Mouse (Mus musculus) midbrain, embryonic 16.5 days (tissue): Measurements from ENCODE around the gene Gm20388. TPM values are rescaled to one million over a fixed set of nuclear protein-coding genes. Genes with fewer than 3 reads are reported as not detected.

ENCODE experiments used
- ATAC-seq: fragments of 200-750 bp; cut with Nextera tagmentation; 2 replicates; pipeline ENCODE4 v1.8.0; 2017; ENCODE audit warnings: moderate TSS enrichment
- H3K27ac ChIP-seq: fragments of 300-500 bp; sonication (generic); 2 replicates; pipeline ENCODE4 v1.5.1; 2014; ENCODE audit warnings: mild to moderate bottlenecking, low read length, mixed read lengths
- H3K27me3 ChIP-seq: fragments of 300-500 bp; sonication (generic); 2 replicates; pipeline ENCODE4 v1.6.1; 2014; ENCODE audit warnings: low read depth, low read length, mixed read lengths; ENCODE audit not compliant: control insufficient read depth, insufficient read depth
- H3K36me3 ChIP-seq: fragments of 300-500 bp; sonication (generic); 2 replicates; pipeline ENCODE4 v1.6.1; 2014; ENCODE audit warnings: mild to moderate bottlenecking, low read length, moderate library complexity, mixed read lengths; ENCODE audit not compliant: control insufficient read depth, insufficient read depth
- H3K4me1 ChIP-seq: fragments of 300-500 bp; sonication (generic); 2 replicates; pipeline ENCODE4 v1.6.1; 2014; ENCODE audit warnings: mild to moderate bottlenecking, low read length, mixed read lengths; ENCODE audit not compliant: control insufficient read depth, insufficient read depth
- H3K4me2 ChIP-seq: fragments of 300-500 bp; sonication (generic); 2 replicates; pipeline ENCODE4 v1.6.1; 2014; ENCODE audit warnings: mild to moderate bottlenecking, low read length, mixed read lengths
- H3K4me3 ChIP-seq: fragments of 300-500 bp; sonication (generic); 2 replicates; pipeline ENCODE4 v1.5.1; 2014; ENCODE audit warnings: low read depth, mild to moderate bottlenecking, low read length, moderate library complexity, mixed read lengths
- H3K9ac ChIP-seq: fragments of 300-500 bp; sonication (generic); 2 replicates; pipeline ENCODE4 v1.6.1; 2014; ENCODE audit warnings: low read depth, low read length, mixed read lengths
- H3K9me3 ChIP-seq: fragments of 300-500 bp; sonication (generic); replicated peaks from 2 replicates; pipeline ENCODE4 v1.6.1; 2014; ENCODE audit warnings: mild to moderate bottlenecking, low read length, mixed read lengths; ENCODE audit not compliant: control insufficient read depth, poor library complexity, severe bottlenecking
- WGBS: fragments of 180-500 bp; shearing (Covaris S2); extraction: QIAGEN DNeasy Blood & Tissue Kit; methylation state at CpG from one replicate; pipeline ENCODE4 v1.1.7; 2014; 5-methylcytosine and 5-hydroxymethylcytosine counted together
- polyA plus RNA-seq: library from polyadenylated mRNA; unstranded; fragments of >200 nt; fragmentation: Nextera tagmentation; extraction: Ambion mirVana; gene quantifications from 2 replicates; pipeline ENCODE4 v1.2.1, GENCODE M21; 2015

Gm20388 gene
- polyA plus RNA-seq, 1 experiment from 2014 or later, result 7.5 TPM

DNA sequence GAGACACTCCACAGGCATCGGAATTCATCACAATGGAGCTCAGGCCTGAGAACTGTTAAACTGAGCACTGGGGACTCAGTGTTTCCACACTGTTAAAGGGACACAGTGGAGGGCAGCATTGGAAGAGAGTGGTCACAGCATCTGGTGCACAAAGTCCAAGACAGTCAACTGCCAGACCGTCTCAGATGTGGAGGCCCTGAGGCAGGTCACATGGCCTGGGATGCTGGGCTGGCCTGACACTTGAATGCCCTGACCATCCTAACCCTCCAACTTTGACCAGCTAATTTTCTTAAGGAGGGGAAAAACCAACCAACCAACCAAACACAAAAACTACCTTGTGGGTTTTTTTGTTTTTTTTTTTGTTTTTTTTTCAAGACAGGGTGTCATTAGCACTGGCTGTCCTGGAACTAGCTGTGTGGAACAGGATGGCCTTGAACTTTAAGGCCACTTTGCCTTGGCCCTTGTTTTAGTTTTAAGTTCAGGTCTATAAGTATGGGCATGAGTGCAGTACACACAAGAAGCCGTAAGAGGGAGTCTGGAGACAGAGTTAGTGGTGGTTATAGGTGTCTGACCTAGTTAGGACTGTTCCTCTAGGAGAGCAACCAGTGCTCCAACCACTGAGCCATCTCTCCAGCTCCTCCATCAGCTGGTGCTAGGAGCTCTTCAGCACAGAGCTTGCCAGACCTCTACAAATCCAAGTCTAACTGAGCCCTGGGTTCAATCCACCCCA lies 755.2 kb downstream of the Gm20388 start:
- no peak overlapping the region for H3K27ac ChIP-seq
- no peaks in the 10 kb centered on the region for H3K9me3 ChIP-seq
- no peak overlapping the region; the same call in 1 of the 2 replicates for H3K4me3 ChIP-seq
- H3K9ac ChIP-seq, result no peak overlapping the region; the same call in 1 of the 2 replicates
- peaks cover 39% of the 10 kb centered on the region for H3K4me1 ChIP-seq
- H3K4me2 ChIP-seq, result peak overlapping the region; percentile 71
- no peaks in the 10 kb centered on the region for H3K27me3 ChIP-seq
- no peak for ATAC-seq
- 0 out of 2 replicates have a peak, but pooled peaks cover 1% of the 10 kb centered on the region for H3K36me3 ChIP-seq
- 71% methylated on average over 3 of the region's 3 CpGs for WGBS

DNA sequence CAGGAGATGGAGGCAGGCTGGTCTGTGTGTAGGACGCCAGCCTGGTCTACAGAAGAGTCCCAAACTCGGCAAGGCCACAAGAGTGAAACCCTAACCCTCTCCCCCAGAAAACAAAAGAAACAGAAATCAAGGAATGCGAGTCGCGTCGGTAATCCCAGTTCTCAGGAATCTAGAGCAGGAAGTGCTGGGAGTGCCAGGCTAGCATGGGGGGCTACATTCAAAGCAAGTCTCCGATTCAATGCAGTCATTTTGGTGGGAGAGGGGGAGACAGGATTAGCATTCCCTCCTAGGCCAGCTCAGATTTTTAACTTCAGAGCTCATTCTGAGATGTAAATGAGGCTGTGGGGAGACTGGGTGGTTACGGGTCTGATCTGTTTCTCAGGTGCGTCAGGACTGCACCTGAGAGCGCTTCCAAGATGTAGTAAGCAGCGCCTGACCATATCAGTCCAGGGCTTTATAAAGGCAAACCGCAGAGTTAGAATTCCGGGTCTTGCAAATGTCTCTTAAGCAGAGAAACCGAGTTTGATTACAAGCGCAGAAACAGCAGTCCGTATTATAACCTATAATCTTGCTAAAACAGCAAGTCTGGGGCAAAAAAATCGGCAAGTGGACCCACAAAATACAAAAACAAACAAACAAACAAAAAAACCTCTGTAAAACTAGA lies 756.3 kb downstream of the Gm20388 start:
- Histone ChIP-seq H3K27me3 (no peaks in the 10 kb centered on the region), H3K4me1 (peaks cover 39% of the 10 kb centered on the region), H3K4me3 (peak overlapping the region; percentile 75), H3K9ac (peak overlapping the region; percentile 86), H3K27ac (peak overlapping the region; percentile 83; the same call in 1 of the 2 replicates), H3K4me2 (peak overlapping the region; percentile 71), H3K9me3 (no peaks in the 10 kb centered on the region), H3K36me3 (peaks cover 7% of the 10 kb centered on the region)
- 2% methylated on average over 17 of the region's 17 CpGs for WGBS
- no peak for ATAC-seq

DNA sequence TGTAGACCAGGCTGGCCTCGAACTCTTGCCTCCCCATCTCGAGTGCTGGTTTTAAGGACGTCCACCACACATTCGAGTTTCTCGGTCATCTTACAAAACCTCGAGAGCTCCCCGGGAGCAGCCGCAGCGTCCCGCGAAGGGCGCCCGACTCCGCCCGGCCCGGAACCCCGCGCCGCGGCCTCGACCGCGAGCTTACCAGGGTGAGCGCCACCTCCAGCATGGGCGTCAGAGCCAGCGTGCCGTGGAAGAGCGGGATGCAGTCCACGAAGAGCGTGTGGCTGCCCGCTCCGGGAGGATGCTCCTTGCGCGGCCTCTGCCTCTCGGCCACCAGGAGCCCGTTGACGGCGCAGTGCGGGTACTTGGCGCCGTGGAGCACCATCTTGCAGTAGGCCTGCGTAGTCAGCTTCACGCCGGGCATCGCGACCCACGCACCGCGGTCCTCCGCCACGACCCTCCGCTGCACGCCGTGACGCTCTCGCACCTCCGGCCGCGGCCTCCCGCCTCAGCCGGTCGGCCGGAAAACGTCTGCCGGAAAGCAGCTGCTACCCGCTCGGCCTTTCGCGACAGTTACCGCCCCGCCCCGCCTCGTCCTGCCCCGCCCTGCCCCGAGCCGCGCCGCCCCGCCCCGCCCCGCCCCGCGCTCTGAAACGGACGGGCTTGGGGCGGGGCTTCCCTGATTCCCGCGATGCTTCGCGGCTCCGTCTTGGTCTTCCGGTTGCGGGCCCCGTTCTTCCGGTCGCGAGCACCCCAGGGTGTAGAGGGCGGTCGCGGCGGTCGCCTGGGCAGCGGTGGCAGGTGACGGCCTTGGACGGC lies 757.1 kb downstream of the Gm20388 start, which contains the start of the genes Gm27021 and Cox4i1:
Gene Gm27021, minus strand, starts transcription at position 519 of the 813 bp plus-strand sequence.
Gene Cox4i1, plus strand, starts transcription at position 662 of the 813 bp plus-strand sequence.
- Histone ChIP-seq H3K4me3 (peak within 1 kb of the TSS; percentile 75), H3K9ac (peak within 1 kb of the TSS; percentile 94), H3K4me2 (peak within 1 kb of the TSS; percentile 92), H3K9me3 (no peaks in the 10 kb centered on the region), H3K36me3 (peaks cover 14% of the 10 kb centered on the region), H3K4me1 (peaks cover 39% of the 10 kb centered on the region), H3K27ac (peak within 1 kb of the TSS; percentile 91), H3K27me3 (no peaks in the 10 kb centered on the region)
- WGBS, result under 1% methylated on average over 91 of the region's 105 CpGs
- ATAC-seq, result peak; percentile 93

DNA sequence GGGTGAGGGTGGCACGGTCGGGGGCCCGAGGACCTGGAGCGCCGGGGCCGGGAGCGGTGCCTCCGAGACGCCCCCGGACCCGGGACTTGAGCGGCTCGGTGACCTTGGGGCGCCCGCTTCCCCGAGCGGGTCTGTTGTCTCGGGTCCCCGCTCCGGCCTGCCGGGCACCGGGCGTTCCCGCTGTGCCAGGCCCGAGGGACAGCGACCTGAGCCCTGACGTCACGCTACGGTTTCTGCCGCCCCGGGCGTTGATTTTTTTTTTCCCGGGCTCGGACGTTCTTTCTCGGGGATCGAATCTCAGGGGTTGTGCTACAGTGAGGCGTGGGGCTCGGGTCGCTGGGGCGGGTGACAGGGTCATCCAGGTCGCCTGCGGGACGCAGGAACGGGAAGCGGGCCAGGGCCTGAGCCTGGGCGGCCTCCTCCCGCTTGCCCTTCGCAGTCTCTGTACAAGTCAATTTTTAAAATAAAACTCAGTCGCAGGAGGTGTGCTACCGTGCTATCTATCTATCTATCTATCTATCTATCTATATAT lies 757.8 kb downstream of the Gm20388 start, which contains the start of gene Emc8:
Gene Emc8, minus strand, starts transcription at position 200 of the 532 bp plus-strand sequence.
- no peak for ATAC-seq
- peaks cover 39% of the 10 kb centered on the region for H3K4me1 ChIP-seq
- no peaks in the 10 kb centered on the region for H3K27me3 ChIP-seq
- no peaks in the 10 kb centered on the region for H3K9me3 ChIP-seq
- peak within 1 kb of the TSS; percentile 92 for H3K4me2 ChIP-seq
- peak within 1 kb of the TSS; percentile 91 for H3K27ac ChIP-seq
- WGBS, result under 1% methylated on average over 51 of the region's 51 CpGs
- H3K36me3 ChIP-seq, result peaks cover 21% of the 10 kb centered on the region
- H3K4me3 ChIP-seq, result peak within 1 kb of the TSS; percentile 75
- peak within 1 kb of the TSS; percentile 94 for H3K9ac ChIP-seq

DNA sequence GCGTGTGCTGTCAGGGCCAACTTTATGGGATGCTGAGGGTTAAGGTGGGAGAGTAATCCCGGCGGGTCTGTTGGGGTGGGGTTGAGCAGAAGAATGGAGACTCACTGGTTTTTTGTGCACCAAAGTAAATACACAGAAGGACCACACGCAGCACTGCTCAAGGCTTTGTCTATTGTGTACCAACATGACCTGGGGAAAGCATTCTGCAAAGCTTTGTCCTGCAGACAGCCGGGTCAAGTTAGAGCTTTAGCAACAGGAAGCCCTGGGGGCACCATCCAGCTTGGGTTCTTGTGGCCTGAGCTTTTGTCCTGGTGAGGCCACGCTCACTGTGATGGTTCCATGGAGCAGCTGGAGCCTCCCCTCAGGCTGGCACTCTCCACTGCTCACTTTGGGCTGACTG lies 761.1 kb downstream of the Gm20388 start:
- Histone ChIP-seq H3K9me3 (no peaks in the 10 kb centered on the region), H3K4me3 (no peak overlapping the region), H3K27me3 (no peaks in the 10 kb centered on the region), H3K4me1 (peaks cover 12% of the 10 kb centered on the region), H3K27ac (no peak overlapping the region), H3K9ac (no peak overlapping the region), H3K4me2 (no peak overlapping the region), H3K36me3 (peaks cover 26% of the 10 kb centered on the region)
- WGBS, result 49% methylated on average over 6 of the region's 6 CpGs
- ATAC-seq, result no peak

DNA sequence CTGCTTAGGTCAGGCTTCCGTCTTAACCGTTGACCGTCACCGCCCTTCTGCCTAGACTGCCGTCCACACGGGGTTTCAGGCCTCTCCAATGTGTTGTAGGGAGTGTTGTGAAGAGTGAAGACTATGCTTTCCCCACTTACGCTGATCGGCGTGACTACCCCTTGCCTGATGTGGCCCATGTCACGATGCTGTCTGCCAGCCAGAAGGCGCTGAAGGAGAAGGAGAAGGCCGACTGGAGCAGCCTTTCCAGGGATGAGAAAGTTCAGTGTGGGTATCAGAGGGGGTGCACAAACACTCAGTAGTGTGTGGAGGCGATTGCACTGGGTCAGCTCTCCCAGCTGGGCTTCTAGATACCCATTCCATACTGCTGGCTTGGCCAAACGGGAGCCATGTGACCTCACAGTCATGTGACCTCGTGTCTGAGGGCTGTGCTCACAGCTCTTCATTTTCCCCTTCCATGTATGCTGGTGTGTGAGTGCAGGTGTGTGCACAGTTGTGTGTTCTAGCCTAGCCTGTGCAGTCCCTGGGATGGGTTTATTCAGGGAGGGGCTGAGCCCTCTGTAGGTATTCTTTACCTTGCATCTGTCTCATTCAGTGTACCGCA lies 762.1 kb downstream of the Gm20388 start:
- no peaks in the 10 kb centered on the region for H3K9me3 ChIP-seq
- no peak overlapping the region for H3K9ac ChIP-seq
- H3K36me3 ChIP-seq, result peaks cover 26% of the 10 kb centered on the region
- H3K4me3 ChIP-seq, result no peak overlapping the region
- H3K27ac ChIP-seq, result no peak overlapping the region
- no peak overlapping the region for H3K4me2 ChIP-seq
- H3K27me3 ChIP-seq, result no peaks in the 10 kb centered on the region
- WGBS, result 90% methylated on average over 16 of the region's 16 CpGs
- peaks cover 7% of the 10 kb centered on the region for H3K4me1 ChIP-seq
- no peak for ATAC-seq

DNA sequence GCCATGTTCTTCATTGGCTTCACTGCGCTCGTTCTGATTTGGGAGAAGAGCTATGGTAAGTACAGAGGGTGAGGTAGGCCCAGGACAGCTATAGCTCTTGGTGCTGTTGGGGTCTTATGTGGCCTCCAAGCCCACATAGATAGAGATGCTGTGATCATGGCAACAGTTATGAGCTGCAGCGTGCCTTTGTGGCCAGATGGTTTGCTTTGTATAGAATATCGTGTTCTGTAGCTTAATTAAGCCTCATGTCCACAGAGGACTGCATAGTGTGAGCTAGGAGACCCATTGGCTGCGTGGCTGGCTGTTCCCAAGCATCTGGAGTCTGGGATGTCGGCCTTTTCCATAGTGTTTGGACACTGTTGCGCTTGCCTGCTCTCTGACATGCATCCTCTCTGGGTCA lies 762.7 kb downstream of the Gm20388 start:
- H3K36me3 ChIP-seq, result peaks cover 26% of the 10 kb centered on the region

DNA sequence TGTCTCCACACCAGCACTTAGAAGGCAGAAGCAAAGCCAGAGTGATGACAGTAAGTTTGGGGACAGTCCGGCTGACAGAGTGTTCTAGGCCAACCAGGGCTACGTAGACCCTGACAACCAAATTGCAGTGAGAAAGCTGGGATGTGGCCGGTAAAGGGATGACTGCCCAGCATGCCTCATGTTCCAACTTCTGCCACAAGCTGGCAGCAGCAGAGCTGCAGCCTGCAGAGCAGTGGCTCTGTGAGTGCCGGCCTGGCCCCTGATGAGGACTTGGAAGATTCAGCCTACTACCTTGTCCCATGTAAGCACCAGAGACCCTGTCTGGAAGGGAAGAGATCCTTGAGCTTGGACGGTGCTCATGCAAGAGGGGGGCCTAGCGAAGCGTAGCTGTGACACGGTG lies 765.1 kb downstream of the Gm20388 start:
- Histone ChIP-seq H3K9me3 (no peaks in the 10 kb centered on the region), H3K4me2 (no peak overlapping the region), H3K27ac (no peak overlapping the region), H3K27me3 (no peaks in the 10 kb centered on the region), H3K36me3 (peaks cover 26% of the 10 kb centered on the region), H3K9ac (no peak overlapping the region), H3K4me3 (no peak overlapping the region), H3K4me1 (no peaks in the 10 kb centered on the region)
- WGBS, result 75% methylated on average over 8 of the region's 8 CpGs
- no peak for ATAC-seq

More for the DNA sequence above, 762.7 kb downstream of the Gm20388 start:
- 96% methylated on average over 7 of the region's 7 CpGs for WGBS
- no peak for ATAC-seq
- H3K9ac ChIP-seq, result no peak overlapping the region
- no peak overlapping the region for H3K27ac ChIP-seq
- no peaks in the 10 kb centered on the region for H3K9me3 ChIP-seq
- H3K27me3 ChIP-seq, result no peaks in the 10 kb centered on the region
- peaks cover 7% of the 10 kb centered on the region for H3K4me1 ChIP-seq
- no peak overlapping the region for H3K4me3 ChIP-seq
- no peak overlapping the region for H3K4me2 ChIP-seq
